Mouse (Mus musculus): Measurements from ENCODE around the gene Bgn. TPM values are rescaled to one million over a fixed set of nuclear protein-coding genes. Genes with fewer than 3 reads are reported as not detected.

Gene Bgn
- 87.2 and 114 TPM in 2 replicates for polyA plus RNA-seq (2015; fragmentation: Nextera tagmentation; extraction: Ambion mirVana)

- Histone ChIP-seq H3K4me2 (ENCODE audit: low read depth, low read length) (peak within 1 kb of the TSS; percentile 52), H3K4me1 (ENCODE audit: control insufficient read depth, insufficient read depth, low read length) (peaks cover 4% of the 10 kb centered on the region; the same call in 1 of the 2 replicates), H3K27ac (ENCODE audit: low read length) (peak within 1 kb of the TSS; percentile 13; the same call in 1 of the 2 replicates), H3K36me3 (ENCODE audit: control insufficient read depth, insufficient read depth, low read length) (no peaks in the 10 kb centered on the region), H3K9me3 (replicated peaks; ENCODE audit: control insufficient read depth, low read length) (no peaks in the 10 kb centered on the region), H3K4me3 (replicated peaks; ENCODE audit: low read length) (peak within 1 kb of the TSS; percentile 46), H3K9ac (ENCODE audit: low read length) (peak within 1 kb of the TSS; percentile 59), H3K27me3 (ENCODE audit: control insufficient read depth, insufficient read depth, low read length) (no peaks in the 10 kb centered on the region)
- peak; percentile 63; the same call in 1 of the 2 replicates for ATAC-seq (ENCODE audit: insufficient read depth, low FRiP score)
- WGBS, result 28% methylated on average over 10 of the region's 14 CpGs
Observed at GRCm38 (mm10) chrX:73483484-73483810, at the start of gene Bgn. TSS of gene Bgn (plus strand) at chrX:73483602.

DNA sequence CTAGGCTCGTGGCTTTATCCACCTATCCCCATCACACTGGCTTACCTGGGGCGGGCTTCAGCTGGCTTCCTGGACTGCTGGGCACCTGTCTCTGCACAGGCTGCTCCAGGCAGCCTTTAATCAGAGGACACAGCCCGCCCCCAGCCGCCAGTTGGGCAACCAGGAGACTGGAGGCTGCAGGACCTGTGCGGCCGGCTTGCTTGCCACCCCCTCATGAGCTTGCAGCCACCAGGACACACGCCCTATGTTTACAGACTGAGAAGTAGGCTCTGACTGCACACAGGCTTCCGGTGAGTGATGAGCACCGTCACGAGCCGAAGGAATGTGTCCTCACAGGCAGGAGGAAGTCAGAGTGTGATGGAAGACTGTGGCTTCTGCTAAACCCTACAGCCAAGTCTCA is 48.1 kb upstream of the Bgn start, which contains the start of gene Trex2:
Gene Trex2, minus strand, starts transcription at position 93 of the 400 bp plus-strand sequence.
- Histone ChIP-seq H3K9me3 (replicated peaks; ENCODE audit: control insufficient read depth, low read length) (no peaks in the 10 kb centered on the region), H3K27me3 (ENCODE audit: control insufficient read depth, insufficient read depth, low read length) (no peaks in the 10 kb centered on the region), H3K4me2 (ENCODE audit: low read depth, low read length) (no peak within 1 kb of the TSS), H3K9ac (ENCODE audit: low read length) (no peak within 1 kb of the TSS; the same call in 1 of the 2 replicates), H3K27ac (ENCODE audit: low read length) (no peak within 1 kb of the TSS), H3K4me1 (ENCODE audit: control insufficient read depth, insufficient read depth, low read length) (no peaks in the 10 kb centered on the region), H3K4me3 (replicated peaks; ENCODE audit: low read length) (no peak within 1 kb of the TSS), H3K36me3 (ENCODE audit: control insufficient read depth, insufficient read depth, low read length) (no peaks in the 10 kb centered on the region)
- 51% methylated on average over 11 of the region's 11 CpGs for WGBS
- ATAC-seq (ENCODE audit: insufficient read depth, low FRiP score), result peak; percentile 53; the same call in 1 of the 2 replicates

- no peak for ATAC-seq (ENCODE audit: insufficient read depth, low FRiP score)
- 53% methylated on average over 2 of the region's 2 CpGs for WGBS
- no peaks in the 10 kb centered on the region for H3K27me3 ChIP-seq (ENCODE audit: control insufficient read depth, insufficient read depth, low read length)
- H3K36me3 ChIP-seq (ENCODE audit: control insufficient read depth, insufficient read depth, low read length), result no peaks in the 10 kb centered on the region
- H3K27ac ChIP-seq (ENCODE audit: low read length), result no peak overlapping the region
- no peak overlapping the region for H3K9ac ChIP-seq (ENCODE audit: low read length)
- no peak overlapping the region for H3K4me2 ChIP-seq (ENCODE audit: low read depth, low read length)
- no peak overlapping the region for H3K4me3 ChIP-seq (replicated peaks; ENCODE audit: low read length)
- no peaks in the 10 kb centered on the region for H3K9me3 ChIP-seq (replicated peaks; ENCODE audit: control insufficient read depth, low read length)
- no peaks in the 10 kb centered on the region for H3K4me1 ChIP-seq (ENCODE audit: control insufficient read depth, insufficient read depth, low read length)
Observed at GRCm38 (mm10) chrX:73441428-73441827, 42.0 kb upstream of the Bgn start.

DNA sequence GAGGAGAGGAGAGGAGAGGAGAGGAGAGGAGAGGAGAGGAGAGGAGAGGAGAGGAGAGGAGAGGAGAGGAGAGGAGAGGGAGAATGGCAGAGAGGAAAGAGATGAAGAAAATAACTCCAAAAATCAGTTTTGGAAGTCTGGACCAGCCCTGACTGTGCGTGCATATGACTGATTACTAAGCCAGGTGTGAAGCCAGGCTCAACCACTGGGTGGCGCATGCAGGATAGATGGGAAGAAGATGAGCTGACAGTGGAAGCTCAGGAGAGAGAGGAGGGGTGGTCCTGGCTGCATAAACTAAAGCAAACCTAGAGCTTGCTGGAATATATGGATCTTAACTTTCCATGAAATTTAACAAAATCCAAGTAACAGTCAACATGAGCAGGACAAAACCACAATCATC is 31.5 kb upstream of the Bgn start:
- Histone ChIP-seq H3K4me2 (ENCODE audit: low read depth, low read length) (no peak overlapping the region), H3K4me1 (ENCODE audit: control insufficient read depth, insufficient read depth, low read length) (no peaks in the 10 kb centered on the region), H3K27me3 (ENCODE audit: control insufficient read depth, insufficient read depth, low read length) (no peaks in the 10 kb centered on the region; the same call in 1 of the 2 replicates), H3K9me3 (replicated peaks; ENCODE audit: control insufficient read depth, low read length) (no peaks in the 10 kb centered on the region), H3K36me3 (ENCODE audit: control insufficient read depth, insufficient read depth, low read length) (no peaks in the 10 kb centered on the region), H3K4me3 (replicated peaks; ENCODE audit: low read length) (no peak overlapping the region), H3K27ac (ENCODE audit: low read length) (no peak overlapping the region), H3K9ac (ENCODE audit: low read length) (no peak overlapping the region)
- ATAC-seq (ENCODE audit: insufficient read depth, low FRiP score), result no peak
- 20% methylated on average over 2 of the region's 2 CpGs for WGBS

GRCm38 (mm10) chrX:73458877-73459392 is 24.5 kb upstream of the Bgn start, which contains the start of gene Haus7:
TSS of gene Haus7 (minus strand) at chrX:73459044.
- H3K9ac ChIP-seq (ENCODE audit: low read length), result peak within 1 kb of the TSS; percentile 70

DNA sequence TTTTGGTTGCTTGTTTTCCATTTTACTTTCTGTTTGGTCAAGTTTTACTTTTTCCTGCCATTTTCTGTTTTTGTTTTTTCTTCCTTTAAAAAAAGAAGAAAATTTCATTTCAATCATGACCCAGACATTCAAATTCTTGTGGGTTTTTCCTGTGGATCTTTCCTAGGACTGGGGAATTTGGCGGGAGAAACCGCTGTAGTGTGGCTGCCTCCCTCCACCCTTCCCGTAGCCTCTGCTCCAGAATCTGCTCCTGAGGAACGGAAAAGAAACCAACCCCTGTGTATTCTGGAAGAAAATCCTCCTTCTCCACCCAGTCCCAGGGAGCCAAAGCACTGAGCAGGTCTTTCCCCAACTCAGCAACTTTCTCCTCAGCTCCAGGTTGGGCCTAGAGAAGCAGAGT is 22.6 kb upstream of the Bgn start:
- Histone ChIP-seq H3K4me2 (ENCODE audit: low read depth, low read length) (no peak overlapping the region), H3K4me3 (replicated peaks; ENCODE audit: low read length) (no peak overlapping the region), H3K4me1 (ENCODE audit: control insufficient read depth, insufficient read depth, low read length) (0 out of 2 replicates have a peak, but pooled peaks cover 5% of the 10 kb centered on the region), H3K9me3 (replicated peaks; ENCODE audit: control insufficient read depth, low read length) (no peaks in the 10 kb centered on the region), H3K36me3 (ENCODE audit: control insufficient read depth, insufficient read depth, low read length) (no peaks in the 10 kb centered on the region), H3K27ac (ENCODE audit: low read length) (no peak overlapping the region), H3K9ac (ENCODE audit: low read length) (no peak overlapping the region), H3K27me3 (ENCODE audit: control insufficient read depth, insufficient read depth, low read length) (no peaks in the 10 kb centered on the region)
- no peak for ATAC-seq (ENCODE audit: insufficient read depth, low FRiP score)
- 67% methylated on average over 4 of the region's 4 CpGs for WGBS

More at GRCm38 (mm10) chrX:73458877-73459392, 24.5 kb upstream of the Bgn start, which contains the start of gene Haus7:
- 0 out of 2 replicates have a peak, but pooled peaks cover 5% of the 10 kb centered on the region for H3K4me1 ChIP-seq (ENCODE audit: control insufficient read depth, insufficient read depth, low read length)
- peak within 1 kb of the TSS; percentile 59 for H3K4me3 ChIP-seq (replicated peaks; ENCODE audit: low read length)
- no peaks in the 10 kb centered on the region for H3K9me3 ChIP-seq (replicated peaks; ENCODE audit: control insufficient read depth, low read length)
- no peak within 1 kb of the TSS for H3K27ac ChIP-seq (ENCODE audit: low read length)
- peak; percentile 100 for ATAC-seq (ENCODE audit: insufficient read depth, low FRiP score)
- peak within 1 kb of the TSS; percentile 67 for H3K4me2 ChIP-seq (ENCODE audit: low read depth, low read length)
- WGBS, result 13% methylated on average over 26 of the region's 26 CpGs
- H3K27me3 ChIP-seq (ENCODE audit: control insufficient read depth, insufficient read depth, low read length), result no peaks in the 10 kb centered on the region
- H3K36me3 ChIP-seq (ENCODE audit: control insufficient read depth, insufficient read depth, low read length), result no peaks in the 10 kb centered on the region

DNA sequence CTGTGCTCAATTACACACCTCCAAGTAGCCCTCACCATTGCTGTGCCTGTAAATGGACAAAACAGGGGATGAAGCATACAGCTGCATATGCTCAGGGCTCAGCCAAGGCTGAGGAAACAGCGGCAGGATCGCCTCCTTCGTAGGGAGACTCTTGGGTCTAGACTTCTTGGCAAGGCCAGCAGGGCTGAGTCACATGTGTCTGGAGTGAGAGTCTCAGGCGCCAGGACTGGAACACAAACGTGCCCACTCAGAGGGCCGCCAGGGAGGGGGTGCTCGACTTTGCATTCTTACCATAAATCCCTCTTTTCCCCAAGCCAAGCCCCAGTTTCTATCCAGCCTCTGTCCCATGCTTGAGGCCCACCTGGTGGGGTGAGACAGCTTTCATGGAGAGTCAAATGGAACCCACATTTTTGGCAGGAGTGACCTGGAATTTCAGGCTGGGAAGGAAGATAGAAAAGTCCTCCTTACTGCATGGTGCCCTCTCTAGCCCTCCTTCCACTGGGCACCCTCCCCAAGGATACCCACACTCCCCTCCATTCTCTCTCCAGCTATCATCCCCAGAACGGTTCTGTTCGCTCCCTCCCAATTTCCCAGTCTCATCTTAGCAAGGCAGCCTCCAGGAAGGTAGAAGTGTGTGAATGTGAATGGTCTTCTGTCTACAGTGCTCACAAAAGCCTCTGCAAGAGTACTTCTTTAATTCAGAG is 17.8 kb upstream of the Bgn start:
- Histone ChIP-seq H3K27ac (ENCODE audit: low read length) (peak overlapping the region; percentile 37), H3K9me3 (replicated peaks; ENCODE audit: control insufficient read depth, low read length) (no peaks in the 10 kb centered on the region), H3K4me2 (ENCODE audit: low read depth, low read length) (no peak overlapping the region), H3K4me1 (ENCODE audit: control insufficient read depth, insufficient read depth, low read length) (no peaks in the 10 kb centered on the region; the same call in 1 of the 2 replicates), H3K9ac (ENCODE audit: low read length) (no peak overlapping the region), H3K4me3 (replicated peaks; ENCODE audit: low read length) (no peak overlapping the region), H3K27me3 (ENCODE audit: control insufficient read depth, insufficient read depth, low read length) (no peaks in the 10 kb centered on the region), H3K36me3 (ENCODE audit: control insufficient read depth, insufficient read depth, low read length) (no peaks in the 10 kb centered on the region)
- ATAC-seq (ENCODE audit: insufficient read depth, low FRiP score), result peak; percentile 68; the same call in 1 of the 2 replicates
- WGBS, result 61% methylated on average over 9 of the region's 9 CpGs

GRCm38 (mm10) chrX:73467446-73468241 is 15.8 kb upstream of the Bgn start:
- H3K27ac ChIP-seq (ENCODE audit: low read length), result peak overlapping the region; percentile 93
- WGBS, result 36% methylated on average over 5 of the region's 5 CpGs
- ATAC-seq (ENCODE audit: insufficient read depth, low FRiP score), result peak; percentile 65; the same call in 1 of the 2 replicates

More at GRCm38 (mm10) chrX:73467446-73468241, 15.8 kb upstream of the Bgn start:
- Histone ChIP-seq H3K36me3 (ENCODE audit: control insufficient read depth, insufficient read depth, low read length) (no peaks in the 10 kb centered on the region), H3K4me2 (ENCODE audit: low read depth, low read length) (no peak overlapping the region), H3K27me3 (ENCODE audit: control insufficient read depth, insufficient read depth, low read length) (0 out of 2 replicates have a peak, but pooled peaks cover 7% of the 10 kb centered on the region), H3K4me3 (replicated peaks; ENCODE audit: low read length) (no peak overlapping the region), H3K4me1 (ENCODE audit: control insufficient read depth, insufficient read depth, low read length) (no peaks in the 10 kb centered on the region; the same call in 1 of the 2 replicates), H3K9ac (ENCODE audit: low read length) (no peak overlapping the region), H3K9me3 (replicated peaks; ENCODE audit: control insufficient read depth, low read length) (no peaks in the 10 kb centered on the region)
